ENCODE assay signal across 16 mouse cellular contexts in the genomic region with DNA sequence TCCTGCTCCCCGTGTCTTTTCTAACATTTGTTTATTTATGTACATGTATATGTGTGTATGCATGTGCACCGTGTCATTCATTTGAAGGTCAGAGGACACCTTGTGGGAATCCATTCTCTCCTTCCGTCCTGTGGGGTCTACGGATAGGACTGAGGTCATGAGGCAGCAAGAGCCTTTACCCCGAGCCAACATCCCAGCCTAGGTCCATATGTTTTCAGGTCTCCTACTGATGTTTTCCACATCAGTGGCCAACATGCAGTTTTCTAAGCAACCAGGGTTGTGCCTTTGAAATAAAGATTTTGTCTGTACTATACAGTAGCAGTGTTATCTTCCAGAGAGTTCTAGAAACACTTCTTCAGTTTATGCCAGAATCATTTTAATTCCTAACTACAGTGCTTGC.
"Had no signal": no experiment of that assay in that cellular context is flagged by ENCODE, and none has a peak within 500 bp of the region (broad histone marks: within the 10 kb centered on the region; RNA-seq: fewer than 3 reads in every experiment).

No protein-coding gene starts in this region.

- H3K27me3 ChIP-seq: neural tube, embryonic 13.5 days; neural tube, embryonic 15.5 days; stomach, embryonic 15.5 days had no signal

- H3K27ac ChIP-seq: neural tube, embryonic 13.5 days; neural tube, embryonic 15.5 days; stomach, embryonic 15.5 days; stomach, postnatal 0 days had no signal

- DNase-seq: retina, postnatal 1 day; right cerebral cortex, adult 18-20 months; right cerebral cortex, postnatal 14 days; right cerebral cortex, postnatal 25 days; right cerebral cortex, postnatal 4 days; spleen, adult 18-20 months; thymus, adult 18-20 months; thymus, adult 2 months; thymus, postnatal 14 days; thymus, postnatal 25 days; thymus, postnatal 36 days; thymus, postnatal 4 days had no signal

- H3K4me3 ChIP-seq: neural tube, embryonic 13.5 days; neural tube, embryonic 15.5 days; stomach, embryonic 15.5 days had no signal
